Mouse (Mus musculus) thymus, adult 2 months (tissue): ENCODE measurements around the gene Rundc3a.

Source experiments
- CTCF ChIP-seq: fragments of 200-500 bp; IDR thresholded peaks from 2 replicates; pipeline ENCODE4 v1.5.1; 2012; ENCODE audit warnings: mild to moderate bottlenecking, control low read depth, low read length, moderate library complexity, borderline replicate concordance; ENCODE audit not compliant: control insufficient read depth, poor library complexity, insufficient read depth; ENCODE audit errors: extremely low read depth
- POLR2A ChIP-seq: fragments of 200-500 bp; IDR thresholded peaks from 2 replicates; pipeline ENCODE4 v1.6.1; 2012; ENCODE audit warnings: mild to moderate bottlenecking, low read length, control low read depth, moderate library complexity; ENCODE audit not compliant: control insufficient read depth, poor library complexity, insufficient read depth; ENCODE audit errors: extremely low read depth

DNA sequence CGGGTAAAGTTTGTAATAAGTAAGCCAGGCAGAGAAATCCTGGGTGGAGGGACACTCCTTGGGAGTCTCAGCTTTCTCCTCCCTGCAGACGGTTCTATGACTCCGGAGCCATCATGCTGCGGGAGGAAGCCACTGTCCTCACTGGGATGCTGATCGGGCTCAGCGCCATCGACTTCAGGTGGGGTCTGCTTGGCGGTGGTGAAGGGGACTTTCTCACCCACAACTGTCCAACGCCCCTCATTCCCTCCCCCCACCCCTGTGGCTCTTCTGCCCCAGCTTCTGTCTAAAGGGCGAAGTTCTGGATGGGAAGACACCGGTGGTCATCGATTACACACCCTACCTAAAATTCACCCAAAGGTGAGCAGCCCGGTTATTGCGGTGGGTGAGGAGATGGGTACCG lies 5.9 kb downstream of the Rundc3a start:
- TF ChIP-seq POLR2A (no peak), CTCF (no peak)
